Mouse (Mus musculus) forebrain, embryonic 14.5 days (tissue): ENCODE data around the gene Arhgap10. TPM values are rescaled to one million over a fixed set of nuclear protein-coding genes. Genes with fewer than 3 reads are reported as not detected.

Experiments
- ATAC-seq: fragments of 200-750 bp; cut with Nextera tagmentation; 2 replicates; pipeline ENCODE4 v1.8.0; 2017; ENCODE audit warnings: mild to moderate bottlenecking, moderate library complexity
- DNase-seq: peaks from one replicate; pipeline ENCODE4 v3.0.0-alpha.2; 2015; ENCODE audit warnings: low spot score
- H3K27ac ChIP-seq: fragments of 300-500 bp; sonication (generic); 2 replicates; pipeline ENCODE4 v1.5.1; 2014; ENCODE audit warnings: low read depth, mild to moderate bottlenecking, control low read depth, low read length, moderate library complexity
- H3K27me3 ChIP-seq: fragments of 300-500 bp; sonication (generic); replicated peaks from 2 replicates; pipeline ENCODE4 v1.6.1; 2014; ENCODE audit warnings: low read length, control low read depth, mixed read lengths; ENCODE audit not compliant: control insufficient read depth, insufficient read depth
- H3K36me3 ChIP-seq: fragments of 300-500 bp; sonication (generic); 2 replicates; pipeline ENCODE4 v1.6.1; 2014; ENCODE audit warnings: low read length, control low read depth; ENCODE audit not compliant: control insufficient read depth, insufficient read depth
- H3K4me1 ChIP-seq: fragments of 300-500 bp; sonication (generic); 2 replicates; pipeline ENCODE4 v1.6.1; 2014; ENCODE audit warnings: antibody characterized with exemption, low read length, control low read depth; ENCODE audit not compliant: control insufficient read depth, insufficient read depth
- H3K4me2 ChIP-seq: fragments of 300-500 bp; sonication (generic); 2 replicates; pipeline ENCODE4 v1.6.1; 2014; ENCODE audit warnings: mild to moderate bottlenecking, control low read depth, low read length
- H3K4me3 ChIP-seq: fragments of 300-500 bp; sonication (generic); 2 replicates; pipeline ENCODE4 v1.5.1; 2014; ENCODE audit warnings: low read depth, low read length, control low read depth
- H3K9ac ChIP-seq: fragments of 300-500 bp; sonication (generic); 2 replicates; pipeline ENCODE4 v1.6.1; 2014; ENCODE audit warnings: mild to moderate bottlenecking, low read length, control low read depth, moderate library complexity
- H3K9me3 ChIP-seq: fragments of 300-500 bp; sonication (generic); replicated peaks from 2 replicates; pipeline ENCODE4 v1.6.1; 2016; ENCODE audit warnings: low read length, control low read depth, mixed read lengths; ENCODE audit not compliant: control insufficient read depth
- WGBS: fragments of 180-500 bp; shearing (Covaris S2); extraction: QIAGEN DNeasy Blood & Tissue Kit; methylation state at CpG from one replicate; pipeline ENCODE4 v1.1.7; 2014; 5-methylcytosine and 5-hydroxymethylcytosine counted together
- polyA plus RNA-seq: library from polyadenylated mRNA; unstranded; fragments of >200 nt; fragmentation: Nextera tagmentation; extraction: Ambion mirVana; gene quantifications from 2 replicates; pipeline ENCODE4 v1.2.1, GENCODE M21; 2014

Arhgap10 gene
- polyA plus RNA-seq, 1 experiment from 2014 or later = 3.6 TPM

- DNase-seq (no peak), ATAC-seq (no peak)
- Histone ChIP-seq H3K9me3 (no peaks in the 10 kb centered on the region), H3K27me3 (no peaks in the 10 kb centered on the region), H3K9ac (no peak overlapping the region), H3K27ac (no peak overlapping the region), H3K4me2 (no peak overlapping the region), H3K36me3 (no peaks in the 10 kb centered on the region), H3K4me3 (no peak overlapping the region), H3K4me1 (no peaks in the 10 kb centered on the region)
- WGBS = 50% methylated on average over 7 of the region's 7 CpGs
These were observed 33.5 kb downstream of the Arhgap10 start for GRCm38 (mm10) chr8:77484266-77484665.

GRCm38 (mm10) chr8:77483676-77484075, 34.1 kb downstream of the Arhgap10 start:
- Histone ChIP-seq H3K27ac (no peak overlapping the region), H3K4me2 (no peak overlapping the region), H3K9ac (no peak overlapping the region), H3K27me3 (no peaks in the 10 kb centered on the region), H3K4me1 (no peaks in the 10 kb centered on the region), H3K4me3 (no peak overlapping the region), H3K9me3 (no peaks in the 10 kb centered on the region), H3K36me3 (no peaks in the 10 kb centered on the region)
- 88% methylated on average over 4 of the region's 4 CpGs for WGBS
- no peak for ATAC-seq
- DNase-seq = no peak

- no peak overlapping the region for H3K4me2 ChIP-seq
- 86% methylated on average over 6 of the region's 6 CpGs for WGBS
- ATAC-seq = no peak
These were observed 36.0 kb downstream of the Arhgap10 start for GRCm38 (mm10) chr8:77481791-77482190.

GRCm38 (mm10) chr8:77479995-77480394, 37.8 kb downstream of the Arhgap10 start:
- ATAC-seq = no peak

More at GRCm38 (mm10) chr8:77481791-77482190, 36.0 kb downstream of the Arhgap10 start:
- no peak overlapping the region for H3K9ac ChIP-seq
- no peaks in the 10 kb centered on the region for H3K9me3 ChIP-seq
- no peaks in the 10 kb centered on the region for H3K27me3 ChIP-seq
- no peaks in the 10 kb centered on the region for H3K36me3 ChIP-seq
- no peak overlapping the region for H3K27ac ChIP-seq
- no peak overlapping the region for H3K4me3 ChIP-seq
- no peak for DNase-seq
- no peaks in the 10 kb centered on the region for H3K4me1 ChIP-seq

GRCm38 (mm10) chr8:77478913-77479273, 38.9 kb downstream of the Arhgap10 start:
- H3K4me1 ChIP-seq = no peaks in the 10 kb centered on the region
- no peaks in the 10 kb centered on the region for H3K36me3 ChIP-seq
- no peak overlapping the region for H3K4me2 ChIP-seq
- no peaks in the 10 kb centered on the region for H3K27me3 ChIP-seq
- no peak overlapping the region for H3K9ac ChIP-seq
- ATAC-seq (no peak), DNase-seq (no peak)
- H3K9me3 ChIP-seq = no peaks in the 10 kb centered on the region
- H3K27ac ChIP-seq = no peak overlapping the region
- WGBS = 46% methylated on average over 2 of the region's 2 CpGs
- H3K4me3 ChIP-seq = no peak overlapping the region

More at GRCm38 (mm10) chr8:77479995-77480394, 37.8 kb downstream of the Arhgap10 start:
- Histone ChIP-seq H3K27ac (no peak overlapping the region), H3K4me1 (no peaks in the 10 kb centered on the region), H3K4me2 (no peak overlapping the region), H3K9ac (no peak overlapping the region), H3K9me3 (no peaks in the 10 kb centered on the region), H3K27me3 (no peaks in the 10 kb centered on the region), H3K36me3 (no peaks in the 10 kb centered on the region), H3K4me3 (no peak overlapping the region)
- DNase-seq = no peak
- 88% methylated on average over 9 of the region's 9 CpGs for WGBS

GRCm38 (mm10) chr8:77478155-77478912, 39.4 kb downstream of the Arhgap10 start:
- Histone ChIP-seq H3K4me2 (no peak overlapping the region), H3K36me3 (no peaks in the 10 kb centered on the region), H3K9ac (no peak overlapping the region), H3K9me3 (no peaks in the 10 kb centered on the region), H3K27ac (no peak overlapping the region), H3K4me1 (no peaks in the 10 kb centered on the region), H3K4me3 (no peak overlapping the region), H3K27me3 (no peaks in the 10 kb centered on the region)
- WGBS = 84% methylated on average over 12 of the region's 12 CpGs
- DNase-seq = no peak
- ATAC-seq = no peak

GRCm38 (mm10) chr8:77477684-77478083, 40.1 kb downstream of the Arhgap10 start:
- Histone ChIP-seq H3K27me3 (no peaks in the 10 kb centered on the region), H3K4me2 (no peak overlapping the region), H3K4me3 (no peak overlapping the region), H3K9ac (no peak overlapping the region), H3K4me1 (no peaks in the 10 kb centered on the region), H3K9me3 (no peaks in the 10 kb centered on the region), H3K27ac (no peak overlapping the region), H3K36me3 (no peaks in the 10 kb centered on the region)
- no peak for ATAC-seq
- WGBS = 92% methylated on average over 12 of the region's 12 CpGs
- DNase-seq = no peak

GRCm38 (mm10) chr8:77474614-77475013, 43.1 kb downstream of the Arhgap10 start:
- no peaks in the 10 kb centered on the region for H3K9me3 ChIP-seq
- 94% methylated on average over 5 of the region's 5 CpGs for WGBS
- no peaks in the 10 kb centered on the region for H3K27me3 ChIP-seq
- no peak overlapping the region for H3K9ac ChIP-seq
- H3K27ac ChIP-seq = no peak overlapping the region
- H3K4me1 ChIP-seq = no peaks in the 10 kb centered on the region
- DNase-seq (no peak), ATAC-seq (no peak)
- H3K4me3 ChIP-seq = no peak overlapping the region
- H3K36me3 ChIP-seq = no peaks in the 10 kb centered on the region
- no peak overlapping the region for H3K4me2 ChIP-seq

- ATAC-seq = no peak
- Histone ChIP-seq H3K4me2 (no peak overlapping the region), H3K9ac (no peak overlapping the region), H3K9me3 (no peaks in the 10 kb centered on the region), H3K36me3 (no peaks in the 10 kb centered on the region), H3K27me3 (no peaks in the 10 kb centered on the region), H3K27ac (no peak overlapping the region), H3K4me1 (no peaks in the 10 kb centered on the region), H3K4me3 (no peak overlapping the region)
- DNase-seq = no peak
- 69% methylated on average over 7 of the region's 7 CpGs for WGBS
These were observed 44.0 kb downstream of the Arhgap10 start for GRCm38 (mm10) chr8:77473773-77474172.
